Mouse (Mus musculus): ENCODE results near the gene Cep295nl. TPM values are rescaled to one million over a fixed set of nuclear protein-coding genes. Genes with fewer than 3 reads are reported as not detected.

The Cep295nl gene
- polyA plus RNA-seq, 1 experiment from 2014 or later: 0.13 TPM

DNA sequence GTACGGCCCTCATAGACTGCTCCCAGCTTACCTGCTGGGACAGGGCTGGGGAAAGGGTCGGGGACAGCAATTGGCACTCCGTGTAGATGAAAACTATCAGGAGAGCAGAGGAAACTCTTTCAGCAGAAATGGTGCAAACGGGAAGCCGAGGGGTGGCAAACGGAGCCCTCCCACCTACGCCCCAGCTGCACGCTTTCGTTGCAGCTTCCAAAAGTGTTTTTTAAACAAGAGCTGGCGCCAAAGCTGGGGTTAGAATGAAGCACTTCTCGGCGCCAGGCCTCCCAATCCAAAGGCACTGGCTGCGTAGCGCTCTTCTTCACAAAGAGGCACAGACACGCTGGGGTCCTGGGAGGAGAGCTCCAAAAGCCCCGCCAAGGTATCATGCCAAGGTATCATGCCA, 11.5 kb downstream of the Cep295nl start:
- H3K36me3 ChIP-seq (ENCODE audit: poor library complexity, severe bottlenecking): peaks cover 31% of the 10 kb centered on the region
- no peak for ATAC-seq
- H3K4me2 ChIP-seq: no peak overlapping the region
- no peak overlapping the region for H3K27ac ChIP-seq
- 93% methylated on average over 16 of the region's 16 CpGs for WGBS
- peaks cover 21% of the 10 kb centered on the region for H3K4me1 ChIP-seq
- no peaks in the 10 kb centered on the region for H3K27me3 ChIP-seq
- H3K9me3 ChIP-seq (replicated peaks): 0 out of 2 replicates have a peak, but pooled peaks cover 6% of the 10 kb centered on the region
- H3K9ac ChIP-seq: no peak overlapping the region
- no peak overlapping the region for H3K4me3 ChIP-seq

DNA sequence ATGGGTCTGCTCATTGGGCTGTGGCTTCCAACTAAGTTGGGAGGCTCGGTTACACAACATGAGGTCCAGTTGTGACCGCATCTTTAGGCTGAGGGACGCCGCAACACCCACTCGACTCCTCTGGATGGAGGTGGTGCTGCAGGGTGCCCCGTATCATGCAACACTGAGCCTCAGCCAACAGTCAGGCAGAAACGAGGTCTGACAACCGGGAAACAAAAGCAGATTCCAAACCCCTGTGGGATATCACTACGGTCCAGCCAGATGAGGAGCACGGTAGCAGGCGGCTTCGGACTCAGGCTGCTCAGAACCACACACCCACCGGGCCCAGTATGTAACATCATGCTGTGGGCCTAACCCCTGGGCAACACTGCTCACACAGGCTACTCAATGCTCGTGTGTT, 11.9 kb downstream of the Cep295nl start:
- Histone ChIP-seq H3K27ac (no peak overlapping the region), H3K4me1 (peaks cover 21% of the 10 kb centered on the region), H3K9me3 (replicated peaks) (0 out of 2 replicates have a peak, but pooled peaks cover 6% of the 10 kb centered on the region), H3K27me3 (no peaks in the 10 kb centered on the region), H3K4me2 (no peak overlapping the region), H3K4me3 (no peak overlapping the region), H3K36me3 (ENCODE audit: poor library complexity, severe bottlenecking) (peaks cover 31% of the 10 kb centered on the region), H3K9ac (no peak overlapping the region)
- ATAC-seq: no peak
- WGBS: 95% methylated on average over 14 of the region's 14 CpGs

DNA sequence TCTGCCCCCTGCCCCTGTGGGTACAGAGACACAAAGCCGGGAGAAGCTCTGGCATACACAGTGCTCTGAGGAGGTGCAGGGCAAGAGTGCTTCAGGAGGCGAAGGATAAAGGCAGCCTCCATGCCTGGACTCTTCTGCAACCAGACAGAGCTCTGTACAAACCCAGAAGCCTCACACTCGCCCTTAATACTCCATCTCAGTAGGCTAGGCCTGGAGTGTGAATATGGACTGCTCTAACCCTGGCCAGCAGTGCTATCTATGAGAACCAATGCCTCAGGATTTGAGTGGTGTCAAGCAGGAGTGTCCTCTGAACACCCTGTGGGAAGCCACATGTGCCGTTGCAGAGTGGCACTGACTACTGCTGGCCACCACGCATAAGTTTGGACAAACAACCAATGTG, 13.4 kb downstream of the Cep295nl start:
- H3K36me3 ChIP-seq (ENCODE audit: poor library complexity, severe bottlenecking): peaks cover 31% of the 10 kb centered on the region
- H3K9me3 ChIP-seq (replicated peaks): 0 out of 2 replicates have a peak, but pooled peaks cover 6% of the 10 kb centered on the region
- H3K4me3 ChIP-seq: no peak overlapping the region
- no peak overlapping the region; the same call in 1 of the 2 replicates for H3K27ac ChIP-seq
- H3K4me1 ChIP-seq: peaks cover 21% of the 10 kb centered on the region
- WGBS: 96% methylated on average over 5 of the region's 5 CpGs
- ATAC-seq: no peak
- no peak overlapping the region for H3K9ac ChIP-seq
- H3K27me3 ChIP-seq: no peaks in the 10 kb centered on the region
- H3K4me2 ChIP-seq: no peak overlapping the region

DNA sequence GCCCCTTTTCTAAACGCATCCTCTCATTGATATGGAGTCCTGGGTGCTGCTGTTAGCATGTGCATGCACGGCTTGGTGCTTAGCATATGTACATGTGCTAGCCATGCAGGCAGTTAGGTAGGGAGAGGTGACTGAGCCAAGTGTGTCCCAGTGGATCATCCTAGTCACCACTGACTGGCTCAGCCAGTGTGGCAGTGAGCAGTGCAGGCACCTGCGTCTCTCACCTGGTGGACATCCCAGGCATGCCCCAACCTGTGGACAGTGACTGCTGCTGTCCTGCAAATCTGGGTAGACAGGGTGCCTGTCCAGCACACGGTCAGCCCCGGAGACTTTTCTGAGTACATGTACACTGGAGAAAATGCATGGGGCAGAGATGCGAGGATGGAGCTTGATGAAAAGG, 13.8 kb downstream of the Cep295nl start:
- peaks cover 29% of the 10 kb centered on the region for H3K36me3 ChIP-seq (ENCODE audit: poor library complexity, severe bottlenecking)
- H3K4me1 ChIP-seq: peaks cover 21% of the 10 kb centered on the region
- WGBS: 94% methylated on average over 6 of the region's 6 CpGs
- ATAC-seq: no peak
- no peak overlapping the region for H3K4me3 ChIP-seq
- 0 out of 2 replicates have a peak, but pooled peaks cover 6% of the 10 kb centered on the region for H3K9me3 ChIP-seq (replicated peaks)
- H3K9ac ChIP-seq: no peak overlapping the region
- peak overlapping the region; percentile 68; the same call in 1 of the 2 replicates for H3K27ac ChIP-seq
- H3K4me2 ChIP-seq: no peak overlapping the region
- no peaks in the 10 kb centered on the region for H3K27me3 ChIP-seq

DNA sequence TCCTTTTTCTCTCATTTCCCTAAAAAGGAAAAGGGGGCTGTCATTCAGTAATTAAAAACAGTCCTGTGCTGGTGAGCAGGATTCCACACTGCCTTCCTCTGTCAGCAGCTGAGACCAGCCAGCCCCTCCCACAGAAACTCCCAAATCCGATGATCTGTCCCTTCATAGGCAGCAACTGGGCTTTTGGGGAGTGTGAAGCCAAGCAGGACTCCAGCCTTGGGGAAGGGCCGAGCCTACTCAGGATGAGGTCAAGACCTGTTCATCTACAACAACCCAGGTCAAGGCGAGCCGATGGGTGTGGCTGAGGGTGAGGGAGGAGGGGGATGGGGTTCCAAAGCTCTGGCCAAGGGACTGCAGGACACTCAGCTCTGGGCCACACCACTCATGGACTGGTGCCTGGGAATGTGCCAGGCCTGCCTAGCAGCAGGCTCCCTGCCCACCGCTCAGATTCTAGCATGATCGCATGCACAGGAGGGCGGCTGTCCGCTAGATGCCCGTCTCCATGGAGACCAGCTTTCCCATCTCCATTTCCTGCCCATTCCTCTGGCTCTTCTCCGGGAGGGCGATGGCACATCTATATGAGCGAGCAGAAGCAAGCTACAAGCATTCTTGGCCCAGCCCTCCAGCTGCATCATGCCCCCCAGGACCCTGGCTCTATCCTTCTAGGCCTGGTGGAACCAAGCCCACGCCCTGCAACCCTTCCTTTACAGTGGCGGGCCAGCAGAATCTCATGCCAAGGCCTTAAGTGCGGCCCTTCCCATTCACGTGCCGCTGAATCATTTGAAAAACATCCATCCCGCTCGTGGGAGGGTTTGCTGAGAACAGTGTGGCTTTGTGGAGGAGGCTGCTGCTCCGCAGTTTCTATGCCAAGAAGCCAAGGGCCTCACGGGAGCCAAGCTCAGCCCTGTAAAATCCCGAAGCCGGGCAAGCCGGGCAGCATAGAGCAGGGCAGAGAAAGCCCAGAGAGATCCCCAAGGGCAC, 15.0 kb downstream of the Cep295nl start:
- Histone ChIP-seq H3K36me3 (ENCODE audit: poor library complexity, severe bottlenecking) (peaks cover 17% of the 10 kb centered on the region), H3K27ac (peak overlapping the region; percentile 68), H3K4me3 (no peak overlapping the region), H3K27me3 (no peaks in the 10 kb centered on the region), H3K4me1 (peaks cover 24% of the 10 kb centered on the region), H3K4me2 (peak overlapping the region; percentile 7; the same call in 1 of the 2 replicates), H3K9ac (peak overlapping the region; percentile 9; the same call in 1 of the 2 replicates), H3K9me3 (replicated peaks) (0 out of 2 replicates have a peak, but pooled peaks cover 6% of the 10 kb centered on the region)
- ATAC-seq: peak; percentile 77
- 59% methylated on average over 24 of the region's 24 CpGs for WGBS

DNA sequence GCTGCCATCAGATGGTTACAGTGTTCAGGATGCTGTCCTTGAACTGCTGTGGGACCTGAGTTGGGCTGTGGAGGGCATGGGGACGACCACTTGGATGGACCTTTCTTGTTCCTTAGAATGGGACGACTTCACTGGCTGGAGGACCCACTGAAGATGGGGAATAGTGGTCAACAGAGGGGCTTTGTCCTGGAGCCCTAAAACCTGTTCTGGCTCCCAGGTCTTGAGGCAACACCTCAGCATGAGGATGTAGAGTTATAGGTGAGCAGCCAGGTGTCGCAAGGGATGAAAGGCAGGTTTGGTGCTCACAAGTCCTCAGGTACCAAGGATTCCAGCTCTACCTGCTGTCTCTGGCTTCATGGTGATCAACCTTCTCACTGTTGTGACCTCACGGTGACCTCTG, 15.8 kb downstream of the Cep295nl start:
- no peak for ATAC-seq
- Histone ChIP-seq H3K27ac (peak overlapping the region; percentile 68), H3K4me2 (no peak overlapping the region), H3K9me3 (replicated peaks) (0 out of 2 replicates have a peak, but pooled peaks cover 6% of the 10 kb centered on the region), H3K36me3 (ENCODE audit: poor library complexity, severe bottlenecking) (peaks cover 17% of the 10 kb centered on the region), H3K4me1 (peaks cover 31% of the 10 kb centered on the region), H3K27me3 (no peaks in the 10 kb centered on the region), H3K4me3 (no peak overlapping the region), H3K9ac (no peak overlapping the region)
- 94% methylated on average over 4 of the region's 4 CpGs for whole genome bisulfite sequencing

DNA sequence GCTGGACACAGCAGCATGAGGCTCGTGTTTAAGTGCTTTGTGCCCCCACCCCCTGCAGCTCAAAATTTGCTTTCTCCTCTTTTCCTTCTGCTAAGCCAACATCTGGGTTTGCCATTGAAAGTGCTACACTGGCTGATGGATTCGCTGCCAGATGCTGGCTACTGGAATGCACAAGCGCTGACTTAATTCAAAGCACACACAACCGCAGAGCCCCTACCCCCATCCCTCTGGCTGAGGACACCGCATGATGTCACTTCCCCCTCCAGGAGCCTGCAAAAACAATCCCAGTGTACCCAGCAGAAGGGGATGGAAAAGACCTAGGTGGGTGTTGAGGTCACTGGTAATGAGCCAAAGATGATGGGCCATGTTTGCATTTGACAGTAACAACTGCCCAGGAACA, 17.8 kb downstream of the Cep295nl start:
- Histone ChIP-seq H3K4me2 (no peak overlapping the region), H3K9me3 (replicated peaks) (0 out of 2 replicates have a peak, but pooled peaks cover under 1% of the 10 kb centered on the region), H3K36me3 (ENCODE audit: poor library complexity, severe bottlenecking) (peaks cover 6% of the 10 kb centered on the region), H3K27ac (no peak overlapping the region), H3K9ac (no peak overlapping the region), H3K4me3 (no peak overlapping the region), H3K4me1 (peaks cover 33% of the 10 kb centered on the region), H3K27me3 (no peaks in the 10 kb centered on the region)
- WGBS: 79% methylated on average over 5 of the region's 5 CpGs
- no peak for ATAC-seq

DNA sequence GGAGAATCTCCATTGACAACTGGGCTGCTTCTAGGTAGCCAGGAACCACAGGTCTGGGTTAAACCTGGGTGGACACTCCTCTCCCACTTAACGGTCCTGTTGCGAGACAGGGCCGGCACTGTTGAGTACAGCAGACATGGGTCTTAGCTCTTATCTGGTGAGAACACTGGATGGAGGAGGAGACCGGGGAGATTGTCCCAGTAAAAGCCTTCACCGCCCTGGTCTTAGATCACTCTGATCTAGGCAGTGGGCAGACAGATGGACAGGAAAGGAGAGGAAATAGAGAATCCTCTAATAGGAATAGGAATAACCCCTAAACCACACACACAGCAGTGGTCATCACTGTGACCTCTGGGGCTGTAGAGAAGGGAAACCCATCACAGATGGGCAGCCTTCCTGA, 18.3 kb downstream of the Cep295nl start:
- H3K27me3 ChIP-seq: no peaks in the 10 kb centered on the region

DNA sequence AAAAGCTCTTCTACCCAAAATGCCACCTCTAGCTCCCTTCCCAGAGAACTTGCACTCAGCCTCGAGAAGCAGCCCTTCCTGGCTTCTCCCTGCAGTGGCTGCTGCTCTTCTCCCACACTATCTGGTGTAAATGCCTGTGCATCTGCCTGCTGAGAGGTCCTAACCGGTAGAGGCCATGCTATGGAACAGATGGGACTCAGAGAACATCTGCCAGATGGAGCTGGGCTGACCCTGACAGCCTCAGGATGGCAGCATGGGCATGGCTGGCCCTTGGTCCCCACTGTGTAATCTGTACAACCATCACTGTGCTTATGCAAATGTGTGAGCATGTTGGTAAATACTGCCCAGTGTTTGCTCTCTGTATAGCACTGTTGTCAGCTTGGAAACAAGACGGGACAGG, 19.7 kb downstream of the Cep295nl start:
- H3K4me3 ChIP-seq: no peak overlapping the region
- H3K4me2 ChIP-seq: no peak overlapping the region
- WGBS: 67% methylated on average over 3 of the region's 3 CpGs
- H3K9me3 ChIP-seq (replicated peaks): no peaks in the 10 kb centered on the region
- peaks cover 21% of the 10 kb centered on the region for H3K36me3 ChIP-seq (ENCODE audit: poor library complexity, severe bottlenecking)
- no peak overlapping the region for H3K9ac ChIP-seq
- no peak for ATAC-seq
- peaks cover 21% of the 10 kb centered on the region for H3K4me1 ChIP-seq
- no peaks in the 10 kb centered on the region for H3K27me3 ChIP-seq
- no peak overlapping the region for H3K27ac ChIP-seq

More for the DNA sequence above, 18.3 kb downstream of the Cep295nl start:
- 93% methylated on average over 5 of the region's 5 CpGs for WGBS
- Histone ChIP-seq H3K4me1 (peaks cover 33% of the 10 kb centered on the region), H3K9me3 (replicated peaks) (no peaks in the 10 kb centered on the region), H3K27ac (no peak overlapping the region), H3K9ac (no peak overlapping the region), H3K4me3 (no peak overlapping the region), H3K4me2 (no peak overlapping the region), H3K36me3 (ENCODE audit: poor library complexity, severe bottlenecking) (peaks cover 11% of the 10 kb centered on the region)
- ATAC-seq: no peak

DNA sequence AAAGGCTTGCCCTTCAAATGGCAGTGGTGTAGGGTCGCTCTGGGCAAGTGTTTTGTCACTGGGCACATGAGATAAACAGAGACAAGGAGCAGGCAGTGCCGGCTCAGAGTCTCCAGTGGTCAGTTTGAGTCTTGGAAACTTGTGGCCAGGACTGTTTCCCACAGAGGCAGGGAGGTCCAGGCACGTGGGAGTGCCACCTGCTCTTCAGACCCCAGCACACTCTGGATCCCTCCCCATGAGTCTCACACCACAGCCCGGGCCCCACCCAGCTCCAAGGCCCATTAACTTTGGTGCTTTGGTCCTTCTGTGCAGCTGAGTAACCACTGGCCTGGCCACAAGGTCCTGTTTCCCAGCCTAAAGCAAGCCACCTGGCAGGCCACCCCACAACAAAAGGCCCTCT, 20.3 kb downstream of the Cep295nl start:
- no peak for ATAC-seq
- H3K36me3 ChIP-seq (ENCODE audit: poor library complexity, severe bottlenecking): peaks cover 21% of the 10 kb centered on the region
- no peaks in the 10 kb centered on the region for H3K9me3 ChIP-seq (replicated peaks)
- no peak overlapping the region for H3K9ac ChIP-seq
- whole genome bisulfite sequencing: 79% methylated on average over 4 of the region's 4 CpGs
- H3K27ac ChIP-seq: no peak overlapping the region
- H3K27me3 ChIP-seq: no peaks in the 10 kb centered on the region
- no peak overlapping the region for H3K4me2 ChIP-seq
- no peak overlapping the region for H3K4me3 ChIP-seq
- peaks cover 14% of the 10 kb centered on the region for H3K4me1 ChIP-seq

DNA sequence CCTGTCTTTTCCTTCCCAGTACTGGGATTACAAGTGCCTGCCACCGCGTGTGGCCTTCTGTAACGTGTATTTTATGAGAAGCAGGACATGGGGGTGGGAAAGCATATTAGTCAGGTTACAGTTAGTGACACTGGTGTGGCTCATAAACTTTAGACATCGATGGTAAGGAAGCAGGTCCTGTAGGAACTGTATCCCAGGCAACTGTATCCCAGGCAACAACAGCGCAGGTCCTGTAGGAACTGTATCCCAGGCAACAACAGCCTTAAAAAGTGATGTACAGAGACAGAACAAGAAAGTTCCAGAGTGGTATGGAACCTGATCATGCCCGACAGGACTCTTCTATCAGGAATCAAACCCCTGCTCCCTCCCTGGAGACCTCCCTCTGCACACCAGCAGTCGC, 20.8 kb downstream of the Cep295nl start:
- Histone ChIP-seq H3K36me3 (ENCODE audit: poor library complexity, severe bottlenecking) (peaks cover 22% of the 10 kb centered on the region), H3K9me3 (replicated peaks) (no peaks in the 10 kb centered on the region), H3K27me3 (no peaks in the 10 kb centered on the region), H3K4me2 (no peak overlapping the region), H3K27ac (no peak overlapping the region), H3K4me3 (no peak overlapping the region), H3K9ac (no peak overlapping the region), H3K4me1 (peaks cover 12% of the 10 kb centered on the region)
- 78% methylated on average over 7 of the region's 7 CpGs for WGBS
- ATAC-seq: no peak

DNA sequence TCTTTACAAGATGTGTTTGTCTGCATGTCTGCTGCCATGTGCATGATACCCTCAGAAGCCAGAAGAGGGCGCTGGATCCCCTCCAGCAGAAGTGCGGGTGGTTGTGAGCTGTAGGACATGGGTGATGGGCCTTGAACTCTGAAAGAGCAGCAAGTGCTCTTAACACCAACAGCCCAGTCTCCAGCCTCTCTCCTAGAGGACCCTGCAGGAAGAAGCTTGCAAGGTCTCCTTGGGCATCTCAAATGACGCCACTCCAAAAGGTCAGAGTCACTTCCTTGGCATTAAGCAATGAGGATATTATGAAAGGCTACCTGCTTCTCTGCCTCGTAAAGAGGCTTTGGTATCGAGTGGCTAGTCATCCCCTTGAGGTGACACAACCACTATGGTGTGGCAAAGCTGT, 23.6 kb downstream of the Cep295nl start:
- H3K9me3 ChIP-seq (replicated peaks): no peaks in the 10 kb centered on the region
- peaks cover 12% of the 10 kb centered on the region for H3K4me1 ChIP-seq

More for the DNA sequence above, 23.6 kb downstream of the Cep295nl start:
- Histone ChIP-seq H3K4me3 (no peak overlapping the region), H3K9ac (no peak overlapping the region), H3K27me3 (no peaks in the 10 kb centered on the region), H3K27ac (no peak overlapping the region), H3K36me3 (ENCODE audit: poor library complexity, severe bottlenecking) (peaks cover 36% of the 10 kb centered on the region), H3K4me2 (no peak overlapping the region)
- no peak for ATAC-seq
- WGBS: 62% methylated on average over 5 of the region's 5 CpGs
